Mouse (Mus musculus): ENCODE results near the gene Nxpe4. TPM values are rescaled to one million over a fixed set of nuclear protein-coding genes. Genes with fewer than 3 reads are reported as not detected.
"Not testable (repeated sequence)": the region's sequence is repeated elsewhere in the genome, so short reads cannot be mapped to it uniquely, and the experiment has no call there.

Nxpe4 gene
- total and polyA plus RNA-seq, 3 experiments, result 2.0 to 9.6 (median 4.8) TPM

DNA sequence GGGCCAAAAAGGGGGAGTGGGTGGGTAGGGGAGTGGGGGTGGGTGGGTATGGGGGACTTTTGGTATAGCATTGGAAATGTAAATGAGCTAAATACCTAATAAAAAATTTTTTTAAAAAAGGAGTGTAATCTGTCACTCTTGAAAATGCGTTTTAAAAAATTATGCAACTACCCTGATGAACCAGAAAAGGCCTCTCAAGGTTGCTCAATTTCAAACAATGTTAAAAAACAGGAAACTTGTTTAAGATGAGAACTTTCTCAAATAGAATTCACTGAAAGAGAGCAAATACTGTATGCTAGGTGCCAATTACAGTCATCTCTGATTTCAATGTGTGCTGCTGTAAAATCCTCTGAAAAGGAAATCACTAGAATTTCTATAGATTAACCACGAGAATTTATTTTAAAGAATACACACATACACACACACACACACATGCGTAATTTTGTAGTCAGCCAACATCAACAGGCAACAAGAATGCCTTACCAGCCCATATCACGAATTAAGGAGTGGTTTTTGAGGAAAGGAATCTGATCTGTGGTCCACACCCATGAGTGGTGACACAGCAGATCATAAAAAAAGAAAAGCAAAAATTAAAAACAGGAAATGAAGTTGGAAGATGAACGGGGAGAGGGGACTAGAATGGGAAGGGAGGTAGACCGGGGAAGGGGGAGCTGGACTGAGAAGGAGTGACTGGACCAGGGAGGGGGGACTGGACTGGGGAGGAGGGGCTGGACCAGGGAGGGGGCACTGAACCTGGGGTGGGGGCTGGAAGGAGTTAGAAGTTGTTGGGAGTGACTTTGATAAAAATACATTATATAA lies 248.6 kb downstream of the Nxpe4 start:
- peaks cover 36% of the 10 kb centered on the region for H3K79me2 ChIP-seq (replicated peaks; ENCODE audit: control insufficient read depth, extremely low read depth, insufficient read depth, poor library complexity, severe bottlenecking)
- DNase-seq (ENCODE audit: extremely low read depth), result no peak
- no peak overlapping the region for H3K4me3 ChIP-seq (replicated peaks in 1 of 3; ENCODE audit: low read depth in 2 of 3, low read length in 2 of 3, poor library complexity in 1 of 3)
- H3K4me1 ChIP-seq (ENCODE audit: control insufficient read depth in 1 of 2, insufficient read depth in 2 of 2), result peaks cover 1 to 46% of the 10 kb centered on the region in 2 experiments
- peaks cover 4% of the 10 kb centered on the region for H3K9me3 ChIP-seq (replicated peaks; ENCODE audit: low read length)
- H3K27me3 ChIP-seq (replicated peaks), result no peaks in the 10 kb centered on the region
- no peak overlapping the region for H3K4me2 ChIP-seq (ENCODE audit: insufficient read depth, low read depth, poor library complexity, severe bottlenecking)
- dilution Hi-C loops (cut with MboI; ENCODE audit: extremely low pct_ligation_motif_present, extremely low pct_unique_long_range_greater_than_20kb, low sequenced_read_pairs) (no loop called here), in situ Hi-C loops (cut with MboI; ENCODE audit: low pct_ligation_motif_present, low pct_unique_long_range_greater_than_20kb, low sequenced_read_pairs) (no loop called here)
- peaks cover 23 to 51% of the 10 kb centered on the region in 2 experiments for H3K36me3 ChIP-seq (replicated peaks in 1 of 2; ENCODE audit: control insufficient read depth in 1 of 2, insufficient read depth in 1 of 2, low read length in 1 of 2)
- no peak overlapping the region for H3K27ac ChIP-seq (ENCODE audit: insufficient read depth, low read depth)
- TF ChIP-seq ZMIZ1 (IDR thresholded peaks at IDR 0.05; ENCODE audit: low read depth, low read length), result no peak
- no peak for TF ChIP-seq SIN3A (IDR thresholded peaks at IDR 0.05; ENCODE audit: low read length)
- H3K9ac ChIP-seq (ENCODE audit: insufficient read depth, low read depth), result no peak overlapping the region

DNA sequence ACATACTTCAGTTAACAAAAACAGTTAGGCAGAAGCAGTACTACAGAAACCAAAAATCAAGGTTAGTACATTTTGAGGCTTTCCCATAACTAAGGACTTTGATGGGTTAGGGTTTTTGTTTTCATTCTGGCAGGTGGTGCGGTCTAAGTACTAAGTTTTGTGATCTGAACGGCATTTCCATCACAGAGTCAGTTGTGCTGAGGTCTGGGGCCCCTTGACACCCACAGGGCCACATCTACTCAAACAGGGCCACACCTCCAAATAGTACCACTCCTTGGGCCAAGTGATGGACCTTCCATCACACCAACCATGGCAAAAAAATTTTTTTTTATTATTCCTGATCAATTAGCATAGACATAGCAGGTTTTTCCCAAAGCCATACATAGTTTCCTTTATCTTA lies 251.8 kb downstream of the Nxpe4 start:
- in situ Hi-C loops (cut with MboI; ENCODE audit: low pct_ligation_motif_present, low pct_unique_long_range_greater_than_20kb, low sequenced_read_pairs), result no loop called here
- dilution Hi-C loops (cut with MboI; ENCODE audit: extremely low pct_ligation_motif_present, extremely low pct_unique_long_range_greater_than_20kb, low sequenced_read_pairs), result no loop called here
- no peak overlapping the region for H3K4me3 ChIP-seq (replicated peaks in 1 of 3; ENCODE audit: low read depth in 2 of 3, low read length in 2 of 3, poor library complexity in 1 of 3)
- no peak for DNase-seq (ENCODE audit: extremely low read depth)
- H3K27me3 ChIP-seq (replicated peaks), result no peaks in the 10 kb centered on the region
- H3K9ac ChIP-seq (ENCODE audit: insufficient read depth, low read depth), result peak overlapping the region; percentile 44; the same call in 1 of the 2 replicates
- no peaks in the 10 kb centered on the region for H3K9me3 ChIP-seq (replicated peaks; ENCODE audit: low read length)
- peak overlapping the region; percentile 52; the same call in 1 of the 2 replicates for H3K27ac ChIP-seq (ENCODE audit: insufficient read depth, low read depth)
- peaks cover 9 to 54% of the 10 kb centered on the region in 2 experiments for H3K4me1 ChIP-seq (ENCODE audit: control insufficient read depth in 1 of 2, insufficient read depth in 2 of 2)
- H3K36me3 ChIP-seq (replicated peaks in 1 of 2; ENCODE audit: control insufficient read depth in 1 of 2, insufficient read depth in 1 of 2, low read length in 1 of 2), result peaks cover 11 to 43% of the 10 kb centered on the region in 2 experiments
- H3K79me2 ChIP-seq (replicated peaks; ENCODE audit: control insufficient read depth, extremely low read depth, insufficient read depth, poor library complexity, severe bottlenecking), result peaks cover 33% of the 10 kb centered on the region
- peak; percentile 43; the same call in 1 of the 2 replicates for TF ChIP-seq ZNF384 (IDR thresholded peaks at IDR 0.05; ENCODE audit: low read depth, low read length)
- no peak for TF ChIP-seq POLR2A (IDR thresholded peaks at IDR 0.05; ENCODE audit: low read depth, low read length)
- no peak for TF ChIP-seq CHD2 (IDR thresholded peaks at IDR 0.05; ENCODE audit: low read length)
- TF ChIP-seq KAT2A (IDR thresholded peaks at IDR 0.05; ENCODE audit: insufficient replicate concordance, low read length), result no peak
- TF ChIP-seq GABPA (IDR thresholded peaks at IDR 0.05; ENCODE audit: insufficient replicate concordance, low read depth, low read length), result no peak
- no peak for TF ChIP-seq NELFE (IDR thresholded peaks at IDR 0.05; ENCODE audit: low read depth, low read length)
- peak overlapping the region; percentile 56; the same call in 1 of the 2 replicates for H3K4me2 ChIP-seq (ENCODE audit: insufficient read depth, low read depth, poor library complexity, severe bottlenecking)

DNA sequence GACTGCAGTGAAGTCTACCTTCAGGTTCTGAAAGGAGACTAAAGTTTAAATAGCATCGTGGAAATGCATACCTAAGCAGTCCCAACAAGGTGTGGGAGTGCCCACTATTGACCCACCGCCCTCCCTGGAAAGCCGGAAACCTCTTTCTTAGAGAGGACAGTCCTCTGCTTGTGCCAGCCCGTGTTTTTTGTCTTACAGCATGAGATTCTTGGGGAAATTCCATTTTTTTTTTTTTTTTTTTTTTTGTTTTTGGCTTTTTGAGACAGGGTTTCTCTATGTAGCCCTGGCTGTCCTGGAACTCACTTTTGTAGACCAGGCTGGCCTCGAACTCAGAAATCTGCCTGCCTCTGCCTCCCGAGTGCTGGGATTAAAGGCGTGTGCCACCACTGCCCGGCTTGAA lies 255.5 kb downstream of the Nxpe4 start:
- TF ChIP-seq CHD1 (IDR thresholded peaks at IDR 0.05; ENCODE audit: low read depth, low read length) (peak; percentile 50; the same call in 1 of the 2 replicates), POLR2A (IDR thresholded peaks at IDR 0.05; ENCODE audit: low read depth, low read length) (peak; percentile 10; the same call in 1 of the 2 replicates), ZNF384 (IDR thresholded peaks at IDR 0.05; ENCODE audit: low read depth, low read length) (peak; percentile 83)
- peak overlapping the region in 2 of 3 experiments; percentile 41 to 77 for H3K4me3 ChIP-seq (replicated peaks in 1 of 3; ENCODE audit: low read depth in 2 of 3, low read length in 2 of 3, poor library complexity in 1 of 3)
- H3K27me3 ChIP-seq (replicated peaks); H3K9me3 ChIP-seq (replicated peaks; ENCODE audit: low read length); dilution Hi-C loops (cut with MboI; ENCODE audit: extremely low pct_ligation_motif_present, extremely low pct_unique_long_range_greater_than_20kb, low sequenced_read_pairs); in situ Hi-C loops (cut with MboI; ENCODE audit: low pct_ligation_motif_present, low pct_unique_long_range_greater_than_20kb, low sequenced_read_pairs); DNase-seq (ENCODE audit: extremely low read depth): not testable (repeated sequence)
- H3K4me1 ChIP-seq (ENCODE audit: control insufficient read depth in 1 of 2, insufficient read depth in 2 of 2), result peaks cover 15 to 61% of the 10 kb centered on the region in 2 experiments
- H3K27ac ChIP-seq (ENCODE audit: insufficient read depth, low read depth), result peak overlapping the region; percentile 84
- H3K79me2 ChIP-seq (replicated peaks; ENCODE audit: control insufficient read depth, extremely low read depth, insufficient read depth, poor library complexity, severe bottlenecking), result peaks cover 39% of the 10 kb centered on the region
- H3K9ac ChIP-seq (ENCODE audit: insufficient read depth, low read depth), result peak overlapping the region; percentile 72
- H3K36me3 ChIP-seq (replicated peaks in 1 of 2; ENCODE audit: control insufficient read depth in 1 of 2, insufficient read depth in 1 of 2, low read length in 1 of 2), result peaks cover 10 to 36% of the 10 kb centered on the region in 2 experiments
- peak overlapping the region; percentile 83 for H3K4me2 ChIP-seq (ENCODE audit: insufficient read depth, low read depth, poor library complexity, severe bottlenecking)

Measured in CH12.LX (cell line).